Comparison of ENCODE assay signal across 29 mouse cellular contexts in the genomic region with DNA sequence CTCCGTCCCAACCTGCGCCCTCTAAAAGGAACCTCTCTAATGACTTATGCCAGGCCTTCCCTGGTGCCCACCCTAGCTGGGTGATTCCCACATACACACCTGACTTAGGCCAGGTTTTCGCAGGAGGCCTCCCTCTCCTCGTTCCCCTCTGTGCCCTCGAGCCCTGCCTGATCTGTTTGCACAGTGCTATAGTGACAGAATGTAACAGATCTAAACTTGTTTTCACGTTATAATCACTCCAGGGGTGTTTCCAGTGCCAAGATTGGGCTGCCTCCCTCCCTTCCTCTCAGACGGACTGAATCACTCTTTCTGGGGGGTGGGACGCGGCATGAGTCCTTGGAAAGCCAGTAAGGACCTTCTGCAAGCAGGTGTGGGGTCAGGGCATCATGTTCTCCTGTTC.
A peak's percentile ranks its signal among the peaks of the same experiment; 100 is the strongest.
DNase-seq lines count a peak whose midpoint lies in the region; ATAC-seq and TF ChIP-seq lines count a peak whose summit lies in the region.
"Had no signal": no experiment of that assay in that cellular context is flagged by ENCODE, and none has a peak within 500 bp of the region (broad histone marks: within the 10 kb centered on the region; RNA-seq: fewer than 3 reads in every experiment).

No protein-coding gene starts in this region.

- peak overlapping the region; percentile 28; the same call in 1 of the 2 replicates for H3K4me2 ChIP-seq in lung, postnatal 0 days (replicated peaks; ENCODE audit: low read depth, low read length)
- H3K4me2 ChIP-seq in embryonic facial prominence, embryonic 14.5 days (ENCODE audit: low read depth, low read length) = 0 out of 2 replicates have a peak overlapping the region, but pooled peaks have one; percentile 10
- no peak overlapping the region for H3K4me2 ChIP-seq in limb, embryonic 15.5 days
- no peak overlapping the region for H3K4me2 ChIP-seq in midbrain, embryonic 15.5 days
- no peak overlapping the region for H3K4me2 ChIP-seq in forebrain, embryonic 16.5 days (ENCODE audit: low read length)
- H3K4me2 ChIP-seq: hindbrain, embryonic 15.5 days; liver, embryonic 15.5 days; midbrain, embryonic 12.5 days; neural tube, embryonic 13.5 days had no signal

- H3K9ac ChIP-seq in lung, postnatal 0 days (replicated peaks; ENCODE audit: low read depth) = no peak overlapping the region
- no peak overlapping the region for H3K9ac ChIP-seq in embryonic facial prominence, embryonic 14.5 days (ENCODE audit: low read depth, low read length)
- H3K9ac ChIP-seq in limb, embryonic 15.5 days = no peak overlapping the region
- no peak overlapping the region for H3K9ac ChIP-seq in midbrain, embryonic 15.5 days
- no peak overlapping the region for H3K9ac ChIP-seq in forebrain, embryonic 16.5 days (replicated peaks; ENCODE audit: low read depth, low read length)
- H3K9ac ChIP-seq: forebrain, postnatal 0 days; hindbrain, embryonic 15.5 days; liver, embryonic 15.5 days; midbrain, embryonic 12.5 days; neural tube, embryonic 13.5 days had no signal

- no peak for DNase-seq in kidney, adult 2 months
- no peak for DNase-seq in kidney, postnatal 10 days
- DNase-seq in lung, postnatal 0 days (ENCODE audit: low spot score) = no peak
- no peak for DNase-seq in lung, postnatal 4 days
- DNase-seq in embryonic facial prominence, embryonic 14.5 days (ENCODE audit: low spot score) = peak; percentile 68
- DNase-seq: adrenal gland, postnatal 25 days; cerebellum, adult 18-20 months; cerebellum, postnatal 14 days; forebrain, postnatal 0 days; heart, postnatal 14 days; kidney, adult 8-10 months; layer of hippocampus, postnatal 36 days; left cerebral cortex, postnatal 4 days; right cerebral cortex, postnatal 4 days; thymus, adult 2 months; thymus, postnatal 4 days had no signal

- ATAC-seq in lung, postnatal 0 days = no peak
- peak; percentile 13; the same call in 1 of the 2 replicates for ATAC-seq in embryonic facial prominence, embryonic 14.5 days (ENCODE audit: low read depth)
- ATAC-seq in limb, embryonic 15.5 days (ENCODE audit: insufficient number of reproducible peaks, low FRiP score, low TSS enrichment, low read depth) = no peak
- no peak for ATAC-seq in midbrain, embryonic 15.5 days (replicated peaks)
- no peak for ATAC-seq in forebrain, embryonic 16.5 days
- ATAC-seq: CD4-positive, CD25-positive, alpha-beta regulatory T cell, adult 4 months; forebrain, postnatal 0 days; inflammation-experienced regulatory T-cells, adult 6 months had no signal

- H3K4me1 ChIP-seq in kidney, adult 2 months (ENCODE audit: control insufficient read depth, insufficient read depth, low read length) = peaks cover 58% of the 10 kb centered on the region
- peaks cover 24% of the 10 kb centered on the region for H3K4me1 ChIP-seq in lung, postnatal 0 days (ENCODE audit: insufficient read depth, low read depth, low read length)
- H3K4me1 ChIP-seq in embryonic facial prominence, embryonic 14.5 days (ENCODE audit: control insufficient read depth, insufficient read depth, low read length) = peaks cover 35% of the 10 kb centered on the region
- peaks cover 57% of the 10 kb centered on the region for H3K4me1 ChIP-seq in limb, embryonic 15.5 days
- peaks cover 34% of the 10 kb centered on the region for H3K4me1 ChIP-seq in midbrain, embryonic 15.5 days
- peaks cover 32% of the 10 kb centered on the region for H3K4me1 ChIP-seq in forebrain, embryonic 16.5 days (replicated peaks; ENCODE audit: control insufficient read depth, insufficient read depth, low read length)

- TF ChIP-seq CTCF in kidney, adult 2 months (conservative IDR thresholded peaks at IDR 0.05; ENCODE audit: insufficient read depth, insufficient read length, low read depth, low read length) = no peak
- TF ChIP-seq CTCF in lung, postnatal 0 days (IDR thresholded peaks at IDR 0.05) = no peak

- H3K27ac ChIP-seq in kidney, adult 2 months (ENCODE audit: insufficient read depth, low read depth, low read length) = peak overlapping the region; percentile 93
- H3K27ac ChIP-seq in lung, postnatal 0 days (ENCODE audit: low read length) = peak overlapping the region; percentile 57; the same call in 1 of the 2 replicates
- peak overlapping the region; percentile 56; the same call in 1 of the 2 replicates for H3K27ac ChIP-seq in embryonic facial prominence, embryonic 14.5 days (replicated peaks; ENCODE audit: low read depth, low read length)
- peak overlapping the region; percentile 5; the same call in 1 of the 2 replicates for H3K27ac ChIP-seq in limb, embryonic 15.5 days
- no peak overlapping the region for H3K27ac ChIP-seq in midbrain, embryonic 15.5 days
- no peak overlapping the region for H3K27ac ChIP-seq in forebrain, embryonic 16.5 days (ENCODE audit: low read length)
- H3K27ac ChIP-seq: forebrain, embryonic 10.5 days; hindbrain, embryonic 15.5 days; kidney, postnatal 0 days; liver, embryonic 15.5 days; midbrain, embryonic 12.5 days; neural tube, embryonic 13.5 days had no signal

- no peaks in the 10 kb centered on the region for H3K27me3 ChIP-seq in kidney, adult 2 months (replicated peaks; ENCODE audit: control insufficient read depth, insufficient read depth, low read length)
- no peaks in the 10 kb centered on the region for H3K27me3 ChIP-seq in lung, postnatal 0 days (replicated peaks; ENCODE audit: insufficient read depth, low read length)
- H3K27me3 ChIP-seq in embryonic facial prominence, embryonic 14.5 days (replicated peaks; ENCODE audit: control insufficient read depth, insufficient read depth, low read length) = no peaks in the 10 kb centered on the region
- H3K27me3 ChIP-seq in limb, embryonic 15.5 days = no peaks in the 10 kb centered on the region
- H3K27me3 ChIP-seq in midbrain, embryonic 15.5 days (replicated peaks) = no peaks in the 10 kb centered on the region
- H3K27me3 ChIP-seq in forebrain, embryonic 16.5 days (replicated peaks; ENCODE audit: control insufficient read depth, insufficient read depth, low read length) = no peaks in the 10 kb centered on the region
- H3K27me3 ChIP-seq: hindbrain, embryonic 15.5 days; megakaryocyte, embryonic 14.5 days; midbrain, embryonic 12.5 days; neural tube, embryonic 13.5 days had no signal

- H3K4me3 ChIP-seq in kidney, adult 2 months (ENCODE audit: insufficient read depth, low read depth, low read length) = no peak overlapping the region
- H3K4me3 ChIP-seq in lung, postnatal 0 days (ENCODE audit: low read depth, low read length) = no peak overlapping the region
- H3K4me3 ChIP-seq in embryonic facial prominence, embryonic 14.5 days (ENCODE audit: low read depth, low read length) = no peak overlapping the region
- H3K4me3 ChIP-seq in limb, embryonic 15.5 days = no peak overlapping the region
- no peak overlapping the region for H3K4me3 ChIP-seq in midbrain, embryonic 15.5 days
- H3K4me3 ChIP-seq in forebrain, embryonic 16.5 days (replicated peaks; ENCODE audit: low read length) = no peak overlapping the region
- H3K4me3 ChIP-seq: forebrain, embryonic 10.5 days; hindbrain, embryonic 10.5 days; hindbrain, embryonic 15.5 days; liver, embryonic 15.5 days; megakaryocyte, embryonic 14.5 days; midbrain, embryonic 12.5 days; neural tube, embryonic 13.5 days had no signal

- H3K36me3 ChIP-seq in kidney, adult 2 months (ENCODE audit: control insufficient read depth, insufficient read depth, low read length) = no peaks in the 10 kb centered on the region
- H3K36me3 ChIP-seq in lung, postnatal 0 days (ENCODE audit: insufficient read depth, low read length) = no peaks in the 10 kb centered on the region
- H3K36me3 ChIP-seq in embryonic facial prominence, embryonic 14.5 days (ENCODE audit: control insufficient read depth, insufficient read depth, low read length) = no peaks in the 10 kb centered on the region
- H3K36me3 ChIP-seq in limb, embryonic 15.5 days = no peaks in the 10 kb centered on the region
- no peaks in the 10 kb centered on the region for H3K36me3 ChIP-seq in midbrain, embryonic 15.5 days (replicated peaks)
- no peaks in the 10 kb centered on the region for H3K36me3 ChIP-seq in forebrain, embryonic 16.5 days (ENCODE audit: control insufficient read depth, insufficient read depth)
- H3K36me3 ChIP-seq: forebrain, embryonic 10.5 days; hindbrain, embryonic 10.5 days; hindbrain, embryonic 15.5 days; liver, embryonic 15.5 days; midbrain, embryonic 12.5 days; neural tube, embryonic 13.5 days had no signal

- WGBS in kidney, adult 2 months = 75% methylated on average over 9 of the region's 9 CpGs
- WGBS in lung, postnatal 0 days = 55% methylated on average over 9 of the region's 9 CpGs
- WGBS in embryonic facial prominence, embryonic 14.5 days = 80% methylated on average over 9 of the region's 9 CpGs
- 44% methylated on average over 9 of the region's 9 CpGs for WGBS in limb, embryonic 15.5 days
- 80% methylated on average over 9 of the region's 9 CpGs for WGBS in midbrain, embryonic 15.5 days
- WGBS in forebrain, embryonic 16.5 days = 65% methylated on average over 9 of the region's 9 CpGs

- TF ChIP-seq EP300 in lung, postnatal 0 days (IDR thresholded peaks at IDR 0.05) = no peak

- no peak for TF ChIP-seq POLR2A in kidney, adult 2 months (IDR thresholded peaks at IDR 0.05; ENCODE audit: low read depth, low read length)

- H3K9me3 ChIP-seq in lung, postnatal 0 days (ENCODE audit: low read length) = no peaks in the 10 kb centered on the region
- H3K9me3 ChIP-seq in embryonic facial prominence, embryonic 14.5 days (ENCODE audit: control insufficient read depth, low read length) = no peaks in the 10 kb centered on the region
- H3K9me3 ChIP-seq in limb, embryonic 15.5 days = no peaks in the 10 kb centered on the region
- no peaks in the 10 kb centered on the region for H3K9me3 ChIP-seq in midbrain, embryonic 15.5 days
- no peaks in the 10 kb centered on the region for H3K9me3 ChIP-seq in forebrain, embryonic 16.5 days (ENCODE audit: control insufficient read depth, low read length)
- H3K9me3 ChIP-seq: forebrain, embryonic 10.5 days; hindbrain, embryonic 10.5 days; hindbrain, embryonic 15.5 days; liver, embryonic 15.5 days; megakaryocyte, embryonic 14.5 days; midbrain, embryonic 12.5 days; neural tube, embryonic 13.5 days had no signal

Comparison
In these comparisons a context has a peak if more than half of its experiments do, and no peak if none do; other contexts are left out.
1. H3K27ac ChIP-seq: peak in kidney, adult 2 months (single experiment), lung, postnatal 0 days (single experiment), embryonic facial prominence, embryonic 14.5 days (single experiment) and limb, embryonic 15.5 days (single experiment); none in midbrain, embryonic 15.5 days (single experiment) and forebrain, embryonic 16.5 days (single experiment).
2. H3K4me2 ChIP-seq: peak in lung, postnatal 0 days (single experiment) and embryonic facial prominence, embryonic 14.5 days (single experiment); none in limb, embryonic 15.5 days (single experiment), midbrain, embryonic 15.5 days (single experiment) and forebrain, embryonic 16.5 days (single experiment).